Mouse (Mus musculus) ES-Bruce4 (cell line): ENCODE measurements at regions not wholly inside any gene's neighbourhood (a gene's known extent, or its start where the extent isn't known, plus 50 kb on each side); places are given as distances from the start of the nearest gene placed in this dataset.

Experiments used
- CTCF ChIP-seq: IDR thresholded peaks from one replicate; pipeline ENCODE4 v1.8.1; 2011; ENCODE audit warnings: low read depth, low read length
- POLR2A ChIP-seq: IDR thresholded peaks from one replicate; pipeline ENCODE4 v1.8.1; 2011; ENCODE audit warnings: low read length; ENCODE audit not compliant: insufficient read depth

GRCm38 (mm10) chr13:99790951-99791350, 109.9 kb downstream of the Cartpt start:
- TF ChIP-seq CTCF: no peak
- no peak for TF ChIP-seq POLR2A
